ENCODE assay signal across 8 mouse cellular contexts in the genomic region with DNA sequence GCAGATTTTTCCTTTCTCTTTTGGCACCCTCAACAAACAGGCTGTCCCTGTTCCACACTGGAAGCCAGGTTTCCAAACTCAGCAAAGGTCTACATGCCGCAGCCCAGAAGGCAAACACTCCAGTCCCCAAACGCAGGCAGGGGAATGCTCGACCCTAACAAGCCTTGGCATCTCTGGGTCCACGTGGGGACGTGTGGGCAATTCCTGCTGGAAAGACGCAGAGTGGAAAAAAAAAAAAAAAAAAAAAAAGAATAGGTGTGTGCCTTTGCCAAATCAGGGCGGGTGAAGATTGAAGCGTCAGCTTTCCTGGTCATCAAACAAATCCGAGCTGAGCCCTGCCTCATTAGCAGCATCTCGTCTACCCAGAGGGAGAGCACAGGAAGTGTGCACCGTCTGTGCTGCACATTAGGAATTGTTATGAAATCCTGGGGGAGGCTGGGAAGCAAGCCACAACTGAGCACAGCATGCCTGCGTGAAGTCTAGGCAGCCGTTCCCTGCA.
A peak's percentile ranks its signal among the peaks of the same experiment; 100 is the strongest.
DNase-seq lines count a peak whose midpoint lies in the region; ATAC-seq and TF ChIP-seq lines count a peak whose summit lies in the region.

No protein-coding gene starts in this region.

- 0 out of 2 replicates have a peak, but pooled peaks cover 4% of the 10 kb centered on the region for H3K4me1 ChIP-seq in midbrain, postnatal 0 days (ENCODE audit: insufficient read depth, low read length)
- H3K4me1 ChIP-seq in kidney, embryonic 15.5 days = no peaks in the 10 kb centered on the region

- TF ChIP-seq CTCF in midbrain, postnatal 0 days (IDR thresholded peaks at IDR 0.05) = no peak

- peak; percentile 49; the same call in 1 of the 2 replicates for ATAC-seq in midbrain, postnatal 0 days (ENCODE audit: low FRiP score)
- no peak; the same call in 1 of the 2 replicates for ATAC-seq in kidney, embryonic 15.5 days (replicated peaks; ENCODE audit: low FRiP score)
- ATAC-seq in inflammation-experienced regulatory T-cells, adult 6 months = no peak

- intact Hi-C loops in left cerebral cortex, postnatal 14 days (cut with DNase I) = no loop called here

- H3K4me2 ChIP-seq in midbrain, postnatal 0 days (ENCODE audit: low read depth, low read length, poor library complexity, severe bottlenecking) = no peak overlapping the region
- no peak overlapping the region for H3K4me2 ChIP-seq in kidney, embryonic 15.5 days

- 39% methylated on average over 13 of the region's 13 CpGs for WGBS in midbrain, postnatal 0 days
- WGBS in kidney, embryonic 15.5 days = 46% methylated on average over 13 of the region's 13 CpGs

- no peaks in the 10 kb centered on the region for H3K9me3 ChIP-seq in midbrain, postnatal 0 days (ENCODE audit: low read length)
- H3K9me3 ChIP-seq in kidney, embryonic 15.5 days (replicated peaks) = no peaks in the 10 kb centered on the region

- H3K27ac ChIP-seq in midbrain, postnatal 0 days (ENCODE audit: low read depth, low read length) = no peak overlapping the region
- no peak overlapping the region for H3K27ac ChIP-seq in kidney, embryonic 15.5 days

- H3K27me3 ChIP-seq in midbrain, postnatal 0 days (ENCODE audit: insufficient read depth, low read length) = no peaks in the 10 kb centered on the region
- H3K27me3 ChIP-seq in kidney, embryonic 15.5 days = no peaks in the 10 kb centered on the region

- H3K4me3 ChIP-seq in midbrain, postnatal 0 days (ENCODE audit: low read depth, low read length) = no peak overlapping the region
- no peak overlapping the region for H3K4me3 ChIP-seq in kidney, embryonic 15.5 days (replicated peaks)

- H3K9ac ChIP-seq in midbrain, postnatal 0 days (replicated peaks; ENCODE audit: low read length, poor library complexity, severe bottlenecking) = no peak overlapping the region
- no peak overlapping the region for H3K9ac ChIP-seq in kidney, embryonic 15.5 days

- no peaks in the 10 kb centered on the region for H3K36me3 ChIP-seq in midbrain, postnatal 0 days (ENCODE audit: insufficient read depth, low read length)
- no peaks in the 10 kb centered on the region for H3K36me3 ChIP-seq in kidney, embryonic 15.5 days

- DNase-seq in embryo, embryonic 11 days = peak; percentile 25
- DNase-seq in embryo, embryonic 10.5 days (ENCODE audit: low spot score) = no peak
- DNase-seq in cerebellum, adult 18-20 months = peak; percentile 88 to 93
- peak; percentile 37 for DNase-seq in gastrocnemius, postnatal 10 days
- DNase-seq in left cerebral cortex, postnatal 14 days (ENCODE audit: low spot score in 2 of 2) = peak; percentile 35 to 65
- DNase-seq in midbrain, postnatal 0 days (ENCODE audit: low spot score) = peak; percentile 56
